ENCODE assay signal across 8 mouse cellular contexts in the genomic region with DNA sequence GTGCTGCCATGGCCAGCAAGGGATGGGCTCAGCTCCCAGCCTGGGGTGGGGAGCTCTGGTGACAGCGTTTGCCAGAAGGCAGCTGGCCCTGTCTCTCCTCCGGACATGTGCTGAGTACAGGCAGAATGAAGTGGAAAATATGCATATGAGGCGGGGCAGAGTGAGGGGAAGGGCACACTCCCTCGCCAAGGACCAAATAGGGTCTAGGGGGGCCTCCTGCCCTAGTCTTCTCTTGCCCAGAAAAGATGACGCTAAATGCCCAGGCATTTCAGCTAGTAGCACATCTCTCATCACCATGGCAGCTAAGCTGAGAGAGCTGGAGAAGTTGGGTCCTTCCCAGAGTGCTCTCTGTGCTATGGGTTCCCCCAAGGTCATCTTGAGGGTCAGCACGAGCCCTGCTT. TPM values are rescaled to one million over a fixed set of nuclear protein-coding genes. Genes with fewer than 3 reads are reported as not detected.
DNase-seq lines count a peak whose midpoint lies in the region; ATAC-seq lines count a peak whose summit lies in the region.

No protein-coding gene starts in this region.

- peak overlapping the region; percentile 88 for H3K27ac ChIP-seq in heart, embryonic 10.5 days
- peak overlapping the region; percentile 47; the same call in 1 of the 2 replicates for H3K27ac ChIP-seq in kidney, embryonic 16.5 days (ENCODE audit: low read length)

- H3K9me3 ChIP-seq in heart, embryonic 10.5 days, result no peaks in the 10 kb centered on the region
- no peaks in the 10 kb centered on the region for H3K9me3 ChIP-seq in kidney, embryonic 16.5 days (ENCODE audit: low read length)

- H3K27me3 ChIP-seq in heart, embryonic 10.5 days (ENCODE audit: insufficient read depth, poor library complexity, severe bottlenecking), result no peaks in the 10 kb centered on the region
- H3K27me3 ChIP-seq in kidney, embryonic 16.5 days (ENCODE audit: insufficient read depth, low read length), result no peaks in the 10 kb centered on the region

- no peaks in the 10 kb centered on the region for H3K36me3 ChIP-seq in heart, embryonic 10.5 days
- no peaks in the 10 kb centered on the region for H3K36me3 ChIP-seq in kidney, embryonic 16.5 days (ENCODE audit: insufficient read depth, low read length)

- WGBS in heart, embryonic 10.5 days, result 14% methylated on average over 6 of the region's 6 CpGs
- 41% methylated on average over 6 of the region's 6 CpGs for WGBS in kidney, embryonic 16.5 days

- H3K4me1 ChIP-seq in heart, embryonic 10.5 days, result peaks cover 37% of the 10 kb centered on the region
- H3K4me1 ChIP-seq in kidney, embryonic 16.5 days (ENCODE audit: insufficient read depth, low read length), result peaks cover 19% of the 10 kb centered on the region

- no peak overlapping the region for H3K9ac ChIP-seq in kidney, embryonic 16.5 days (replicated peaks; ENCODE audit: low read length)

- H3K4me2 ChIP-seq in kidney, embryonic 16.5 days (replicated peaks; ENCODE audit: low read depth, low read length), result no peak overlapping the region

- no peak overlapping the region for H3K4me3 ChIP-seq in heart, embryonic 10.5 days
- H3K4me3 ChIP-seq in kidney, embryonic 16.5 days (ENCODE audit: low read length), result no peak overlapping the region

- peak; percentile 39; the same call in 1 of the 2 replicates for ATAC-seq in kidney, embryonic 16.5 days (ENCODE audit: low FRiP score, low TSS enrichment)

- peak; percentile 47 for DNase-seq in ovary, postnatal 36 days (ENCODE audit: low spot score)
- no peak for DNase-seq in ovary, postnatal 10 days (ENCODE audit: low spot score)
- DNase-seq in cerebellum, adult 9-10 months, result peak; percentile 82
- peak; percentile 90 for DNase-seq in heart, embryonic 10.5 days (ENCODE audit: low spot score)
- peak; percentile 66 for DNase-seq in lung, postnatal 36 days
- DNase-seq in spleen, postnatal 36 days (ENCODE audit: low spot score in 2 of 2), result no peak
- DNase-seq in spleen, postnatal 10 days (ENCODE audit: low spot score in 2 of 2), result no peak

RNA-seq across cellular contexts. Expression of a gene that starts 44.1 kb away (rescaled TPM):
- 36.1 and 44.0 TPM in 2 replicates for polyA plus RNA-seq in heart, embryonic 10.5 days (2016; fragmentation: Nextera tagmentation; extraction: Ambion mirVana)
- 39.8 and 55.9 TPM in 2 replicates for polyA plus RNA-seq in kidney, embryonic 16.5 days (2015; fragmentation: Nextera tagmentation; extraction: Ambion mirVana)

RNA-seq across cellular contexts. Expression of a gene that starts 52.9 kb away (rescaled TPM):
- polyA plus RNA-seq in heart, embryonic 10.5 days (2016; fragmentation: Nextera tagmentation; extraction: Ambion mirVana), result 7.2 and 8.3 TPM in 2 replicates
- 14.1 and 16.2 TPM in 2 replicates for polyA plus RNA-seq in kidney, embryonic 16.5 days (2015; fragmentation: Nextera tagmentation; extraction: Ambion mirVana)

RNA-seq across cellular contexts. Expression of a gene that starts 53.3 kb away (rescaled TPM):
- 1.0 and 2.2 TPM in 2 replicates for polyA plus RNA-seq in heart, embryonic 10.5 days (2016; fragmentation: Nextera tagmentation; extraction: Ambion mirVana)
- polyA plus RNA-seq in kidney, embryonic 16.5 days (2015; fragmentation: Nextera tagmentation; extraction: Ambion mirVana), result 2.6 and 4.6 TPM in 2 replicates

Comparison
In these comparisons a context has a peak if more than half of its experiments do, and no peak if none do; other contexts are left out.
1. DNase-seq: peak in ovary, postnatal 36 days (single experiment), cerebellum, adult 9-10 months (single experiment), heart, embryonic 10.5 days (single experiment) and lung, postnatal 36 days (single experiment); none in ovary, postnatal 10 days (single experiment), spleen, postnatal 36 days (0 of 2) and spleen, postnatal 10 days (0 of 2).